Mouse (Mus musculus) embryonic fibroblast, embryonic 13.5 days (primary cell): ENCODE data around the gene Mrm3.

Experiments
- CTCF ChIP-seq: IDR thresholded peaks from 2 replicates; pipeline ENCODE4 v1.5.1; 2011; ENCODE audit warnings: mild to moderate bottlenecking, control low read depth, low read length, moderate library complexity, borderline replicate concordance; ENCODE audit not compliant: insufficient read depth
- POLR2A ChIP-seq: IDR thresholded peaks from 2 replicates; pipeline ENCODE4 v1.6.1; 2011; ENCODE audit warnings: low read depth, mild to moderate bottlenecking, control low read depth, low read length, moderate library complexity

GRCm38 (mm10) chr11:76217390-76217800 lies 26.1 kb upstream of the Mrm3 start, which contains the start of the genes Dbil5 and Gemin4:
- TF ChIP-seq CTCF (peak; percentile 99), POLR2A (peak; percentile 88)
